In genomic region chr17:66572677-66573060, GRCm38 (mm10) we compare ENCODE assay signal across 13 mouse cellular contexts. TPM values are rescaled to one million over a fixed set of nuclear protein-coding genes. Genes with fewer than 3 reads are reported as not detected.
DNase-seq lines count a peak whose midpoint lies in the region; ATAC-seq and TF ChIP-seq lines count a peak whose summit lies in the region.
"Had no signal": no experiment of that assay in that cellular context is flagged by ENCODE, and none has a peak within 500 bp of the region (broad histone marks: within the 10 kb centered on the region; RNA-seq: fewer than 3 reads in every experiment).

No protein-coding gene starts in this region.

- peak; percentile 48 for TF ChIP-seq CTCF in heart, adult 2 months (IDR thresholded peaks at IDR 0.05)
- peak; percentile 12 for TF ChIP-seq CTCF in left cerebral cortex, adult 2 months (IDR thresholded peaks at IDR 0.05)
- peak in 1 of 3 experiments; percentile 13; a peak in 1 of 6 replicates for TF ChIP-seq CTCF in MEL (IDR thresholded peaks at IDR 0.05 in 2 of 3, conservative IDR thresholded peaks at IDR 0.05 in 1 of 3; ENCODE audit: control insufficient read depth in 1 of 3, insufficient read depth in 1 of 3, low read depth in 2 of 3, low read length in 3 of 3, poor library complexity in 1 of 3, severe bottlenecking in 1 of 3)

- H3K27ac ChIP-seq in heart, adult 2 months, result no peak overlapping the region
- no peak overlapping the region for H3K27ac ChIP-seq in heart, embryonic 10.5 days
- H3K27ac ChIP-seq in left cerebral cortex, adult 2 months, result no peak overlapping the region
- H3K27ac ChIP-seq in MEL (ENCODE audit: control insufficient read depth, low read depth, low read length), result peak overlapping the region; percentile 23; the same call in 1 of the 2 replicates
- H3K27ac ChIP-seq in midbrain, embryonic 16.5 days (ENCODE audit: low read length), result no peak overlapping the region
- H3K27ac ChIP-seq: liver, embryonic 12.5 days; stomach, postnatal 0 days had no signal

- no peak overlapping the region; the same call in 1 of the 2 replicates for H3K4me3 ChIP-seq in heart, adult 2 months
- H3K4me3 ChIP-seq in heart, embryonic 10.5 days, result no peak overlapping the region
- no peak overlapping the region for H3K4me3 ChIP-seq in left cerebral cortex, adult 2 months
- H3K4me3 ChIP-seq in MEL (ENCODE audit: control insufficient read depth in 1 of 2, insufficient read depth in 1 of 2, low read depth in 2 of 2, low read length in 2 of 2), result peak overlapping the region; percentile 49 to 52
- no peak overlapping the region for H3K4me3 ChIP-seq in midbrain, embryonic 16.5 days (ENCODE audit: low read depth, low read length)
- H3K4me3 ChIP-seq: liver, embryonic 12.5 days had no signal

- 30% methylated on average over 4 of the region's 4 CpGs for WGBS in heart, adult 2 months
- 77% methylated on average over 4 of the region's 4 CpGs for WGBS in heart, embryonic 10.5 days
- WGBS in midbrain, embryonic 16.5 days, result 66% methylated on average over 4 of the region's 4 CpGs

- TF ChIP-seq RAD21 in MEL (IDR thresholded peaks at IDR 0.05; ENCODE audit: low read depth, low read length), result no peak

- TF ChIP-seq EP300 in heart, adult 2 months (IDR thresholded peaks at IDR 0.05; ENCODE audit: insufficient read depth, low read depth, low read length), result no peak
- TF ChIP-seq EP300 in MEL (IDR thresholded peaks at IDR 0.05; ENCODE audit: low read depth in 1 of 2, low read length in 2 of 2), result no peak

- H3K27me3 ChIP-seq in heart, adult 2 months (ENCODE audit: control insufficient read depth, insufficient read depth, low read length), result no peaks in the 10 kb centered on the region
- H3K27me3 ChIP-seq in heart, embryonic 10.5 days (ENCODE audit: insufficient read depth, poor library complexity, severe bottlenecking), result no peaks in the 10 kb centered on the region
- no peaks in the 10 kb centered on the region for H3K27me3 ChIP-seq in MEL (ENCODE audit: control insufficient read depth in 1 of 2, insufficient read depth in 2 of 2, low read length in 2 of 2)
- H3K27me3 ChIP-seq in midbrain, embryonic 16.5 days (ENCODE audit: control insufficient read depth, insufficient read depth, low read depth, low read length), result no peaks in the 10 kb centered on the region
- H3K27me3 ChIP-seq: liver, embryonic 12.5 days had no signal

- no peaks in the 10 kb centered on the region for H3K36me3 ChIP-seq in heart, adult 2 months (ENCODE audit: control insufficient read depth, insufficient read depth, low read length)
- H3K36me3 ChIP-seq in heart, embryonic 10.5 days, result no peaks in the 10 kb centered on the region
- peaks cover 0 to 2% of the 10 kb centered on the region in 2 experiments; a peak in 1 of 4 replicates for H3K36me3 ChIP-seq in MEL (ENCODE audit: control insufficient read depth in 1 of 2, insufficient read depth in 2 of 2, low read length in 2 of 2)
- H3K36me3 ChIP-seq in midbrain, embryonic 16.5 days (ENCODE audit: control insufficient read depth, insufficient read depth, low read length), result no peaks in the 10 kb centered on the region
- H3K36me3 ChIP-seq: liver, embryonic 12.5 days had no signal

- no peak overlapping the region for H3K9ac ChIP-seq in heart, adult 2 months (ENCODE audit: low read depth, low read length)
- peak overlapping the region; percentile 46 for H3K9ac ChIP-seq in MEL (ENCODE audit: control insufficient read depth, low read depth, low read length, poor library complexity, severe bottlenecking)
- no peak overlapping the region for H3K9ac ChIP-seq in midbrain, embryonic 16.5 days (ENCODE audit: low read depth, low read length)
- H3K9ac ChIP-seq: liver, embryonic 12.5 days had no signal

- no peak overlapping the region for H3K4me2 ChIP-seq in midbrain, embryonic 16.5 days (ENCODE audit: low read length)
- H3K4me2 ChIP-seq: liver, embryonic 12.5 days had no signal

- no peak for ATAC-seq in activated CD4-positive, CD25-positive, alpha-beta regulatory T cell, adult 4 months
- no peak for ATAC-seq in midbrain, embryonic 16.5 days
- ATAC-seq: liver, embryonic 12.5 days had no signal

- TF ChIP-seq POLR2A in heart, adult 2 months (IDR thresholded peaks at IDR 0.05; ENCODE audit: insufficient read depth, low read depth, low read length), result no peak
- TF ChIP-seq POLR2A in MEL (IDR thresholded peaks at IDR 0.05; ENCODE audit: control insufficient read depth in 1 of 2, insufficient read depth in 1 of 2, low read depth in 1 of 2, low read length in 2 of 2, poor library complexity in 1 of 2), result no peak

- no peaks in the 10 kb centered on the region for H3K9me3 ChIP-seq in heart, embryonic 10.5 days
- no peaks in the 10 kb centered on the region for H3K9me3 ChIP-seq in MEL (replicated peaks; ENCODE audit: insufficient read depth, low read length)
- no peaks in the 10 kb centered on the region for H3K9me3 ChIP-seq in midbrain, embryonic 16.5 days (replicated peaks; ENCODE audit: control insufficient read depth, low read length, poor library complexity, severe bottlenecking)
- H3K9me3 ChIP-seq: liver, embryonic 12.5 days had no signal

- H3K79me2 ChIP-seq in heart, adult 2 months (replicated peaks; ENCODE audit: control insufficient read depth, insufficient read depth, low read length), result no peaks in the 10 kb centered on the region
- no peaks in the 10 kb centered on the region for H3K79me2 ChIP-seq in MEL (ENCODE audit: control insufficient read depth, insufficient read depth, low read length, poor library complexity)

- intact Hi-C loops in heart, adult 2 months (cut with DNase I), result no loop called here
- intact Hi-C loops in left cerebral cortex, adult 2 months (cut with DNase I), result no loop called here
- intact Hi-C loops in left cerebral cortex, postnatal 10 days (cut with DNase I), result no loop called here

- no peaks in the 10 kb centered on the region for H3K4me1 ChIP-seq in heart, adult 2 months (ENCODE audit: control insufficient read depth, insufficient read depth, low read length)
- H3K4me1 ChIP-seq in heart, embryonic 10.5 days, result 0 out of 2 replicates have a peak, but pooled peaks cover 4% of the 10 kb centered on the region
- no peaks in the 10 kb centered on the region for H3K4me1 ChIP-seq in MEL (ENCODE audit: control insufficient read depth in 1 of 2, insufficient read depth in 2 of 2, low read length in 2 of 2)
- H3K4me1 ChIP-seq in midbrain, embryonic 16.5 days (ENCODE audit: control insufficient read depth, insufficient read depth, low read length), result peaks cover 5% of the 10 kb centered on the region
- H3K4me1 ChIP-seq: liver, embryonic 12.5 days had no signal

- DNase-seq in heart, adult 2 months, result no peak
- DNase-seq in heart, embryonic 10.5 days (ENCODE audit: low spot score), result no peak
- DNase-seq in left cerebral cortex, adult 2 months (ENCODE audit: extremely low spot score in 1 of 2, low spot score in 2 of 2), result no peak
- no peak for DNase-seq in left cerebral cortex, postnatal 10 days (ENCODE audit: extremely low spot score in 1 of 2, low spot score in 2 of 2)
- DNase-seq in B cell, adult 2 months, result peak; percentile 34 to 43
- DNase-seq in MEL (ENCODE audit: low read depth, low spot score), result no peak

TF ChIP-seq in MEL, 35 proteins besides CTCF, POLR2A, EP300 and RAD21:
- TF ChIP-seq MAX (IDR thresholded peaks at IDR 0.05; ENCODE audit: low read length) (peak; percentile 14; the same call in 1 of the 2 replicates), SIN3A (IDR thresholded peaks at IDR 0.05; ENCODE audit: low read length) (peak; percentile 39; the same call in 1 of the 2 replicates), POLR2AphosphoS5 (IDR thresholded peaks at IDR 0.05; ENCODE audit: borderline replicate concordance, low read depth, low read length) (no peak), MXI1 (IDR thresholded peaks at IDR 0.05; ENCODE audit: low read depth, low read length) (no peak)
TF ChIP-seq in MEL: peak in this region for 2.

RNA-seq across cellular contexts. Expression of gene Themis3, which starts 21.8 kb away (rescaled TPM):
- total RNA-seq in heart, adult 2 months (2021), result not detected
- polyA plus RNA-seq in heart, adult 2 months (2012; rRNA removed), result not detected in 2 replicates
- not detected in 2 replicates for polyA plus RNA-seq in heart, embryonic 10.5 days (2016; fragmentation: Nextera tagmentation; extraction: Ambion mirVana)
- total RNA-seq in left cerebral cortex, adult 2 months (2021), result under 1 TPM; 0.18 to 0.21 TPM
- under 1 TPM in 1 of 2 experiments, not detected in 1; 0.17 TPM for total RNA-seq in left cerebral cortex, postnatal 10 days (2021)
- total RNA-seq in MEL (2012; rRNA removed), result not detected in 2 replicates
- under 1 TPM in 1 of 2 experiments, not detected in 1; 0.03 TPM for polyA plus RNA-seq in MEL (2012; ENCODE audit: insufficient read depth in 1 of 2, insufficient read length in 2 of 2, low read depth in 1 of 2, low replicate concordance in 2 of 2, missing spikeins in 1 of 2)
- polyA plus RNA-seq in activated CD4-positive, CD25-positive, alpha-beta regulatory T cell, adult 4 months (2017; shearing (Covaris generic)), result not detected
- not detected in 2 replicates for polyA plus RNA-seq in midbrain, embryonic 16.5 days (2015; fragmentation: Nextera tagmentation; extraction: Ambion mirVana)
- total RNA-seq: megakaryocyte-erythroid progenitor cell, adult 5-6 weeks had no signal
- polyA plus RNA-seq: frontal cortex, adult 2 months; heart, postnatal 0 days; liver, embryonic 12.5 days had no signal

RNA-seq across cellular contexts. Expression of gene Rab12, which starts 53.1 kb away (rescaled TPM):
- total RNA-seq in heart, adult 2 months (2021), result 100 to 1,000 TPM; 206 to 238 TPM
- polyA plus RNA-seq in heart, adult 2 months (2012; rRNA removed), result 79.7 and 140 TPM in 2 replicates
- polyA plus RNA-seq in heart, embryonic 10.5 days (2016; fragmentation: Nextera tagmentation; extraction: Ambion mirVana), result 41.4 and 46.3 TPM in 2 replicates
- 100 to 1,000 TPM; 116 to 119 TPM for total RNA-seq in left cerebral cortex, adult 2 months (2021)
- 100 to 1,000 TPM; 155 to 162 TPM for total RNA-seq in left cerebral cortex, postnatal 10 days (2021)
- 9.7 and 10.7 TPM in 2 replicates for total RNA-seq in MEL (2012; rRNA removed)
- 10 to 100 TPM in 1 of 2 experiments, not detected in 1; 19.0 TPM for polyA plus RNA-seq in MEL (2012; ENCODE audit: insufficient read depth in 1 of 2, insufficient read length in 2 of 2, low read depth in 1 of 2, low replicate concordance in 2 of 2, missing spikeins in 1 of 2)
- 10 to 100 TPM in 1 of 2 experiments, 1 to 10 TPM in 1; 7.2 to 14.1 TPM for polyA plus RNA-seq in activated CD4-positive, CD25-positive, alpha-beta regulatory T cell, adult 4 months (2017; shearing (Covaris generic))
- polyA plus RNA-seq in midbrain, embryonic 16.5 days (2015; fragmentation: Nextera tagmentation; extraction: Ambion mirVana), result 76.7 and 80.1 TPM in 2 replicates

Comparison
In these comparisons a context has a peak if more than half of its experiments do, and no peak if none do; other contexts are left out.
1. DNase-seq: peak in B cell, adult 2 months (2 of 2); none in heart, adult 2 months (0 of 2), heart, embryonic 10.5 days (single experiment), left cerebral cortex, adult 2 months (0 of 2), left cerebral cortex, postnatal 10 days (0 of 2) and MEL (single experiment).
2. H3K4me3 ChIP-seq: peak in MEL (2 of 2); none in heart, adult 2 months (single experiment), heart, embryonic 10.5 days (single experiment), left cerebral cortex, adult 2 months (single experiment) and midbrain, embryonic 16.5 days (single experiment).